Mouse (Mus musculus) bone marrow, adult 2 months (tissue): Measurements from ENCODE around the gene Chil1.

Experiments
- CTCF ChIP-seq: fragments of 200-500 bp; IDR thresholded peaks from 2 replicates; pipeline ENCODE4 v1.5.1; 2011; ENCODE audit warnings: low read length, control low read depth; ENCODE audit not compliant: control insufficient read depth, insufficient read depth
- POLR2A ChIP-seq: fragments of 200-500 bp; IDR thresholded peaks from 2 replicates; pipeline ENCODE4 v1.6.1; 2011; ENCODE audit warnings: low read depth, mild to moderate bottlenecking, control low read depth, low read length, borderline replicate concordance; ENCODE audit not compliant: control insufficient read depth

GRCm38 (mm10) chr1:134232326-134232725, 50.4 kb downstream of the Chil1 start:
- TF ChIP-seq POLR2A (no peak), CTCF (no peak)
